Mouse (Mus musculus) cerebellum, adult 2 months (tissue): Measurements from ENCODE around the gene Kcnj11.

Experiments used
- CTCF ChIP-seq: fragments of 200-500 bp; IDR thresholded peaks from 2 replicates; pipeline ENCODE4 v1.5.1; 2011; ENCODE audit warnings: low read depth, mild to moderate bottlenecking, control low read depth, low read length, moderate library complexity, borderline replicate concordance; ENCODE audit not compliant: insufficient read depth
- POLR2A ChIP-seq: fragments of 200-500 bp; IDR thresholded peaks from 2 replicates; pipeline ENCODE4 v1.6.1; 2011; ENCODE audit warnings: low read length, control low read depth, borderline replicate concordance; ENCODE audit not compliant: insufficient read depth

DNA sequence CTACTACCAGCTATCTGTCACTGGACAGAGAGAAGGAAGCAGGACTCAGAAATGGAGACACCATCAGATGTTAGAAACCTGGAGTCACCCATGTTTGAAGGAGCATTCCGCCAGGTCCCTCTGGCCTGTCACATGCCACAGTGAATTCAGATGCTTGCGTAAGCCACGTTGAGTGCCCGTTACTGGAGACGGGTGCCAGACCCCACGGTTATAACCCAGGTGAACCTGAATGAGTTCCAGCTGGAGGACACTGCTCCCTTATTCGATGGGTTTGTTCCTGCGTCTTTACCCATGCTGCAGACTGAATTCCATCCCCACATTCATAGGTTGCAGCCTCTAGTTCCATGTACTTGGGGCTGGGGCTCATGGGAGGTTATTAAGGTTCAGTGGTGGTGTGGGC lies 3.2 kb upstream of the Kcnj11 start:
- TF ChIP-seq CTCF (no peak), POLR2A (no peak)
